Mouse (Mus musculus) ES-E14 (cell line): ENCODE results near the gene Ap5s1. TPM values are rescaled to one million over a fixed set of nuclear protein-coding genes. Genes with fewer than 3 reads are reported as not detected.

Experiments
- DNase-seq: peaks from one replicate; pipeline ENCODE4 v3.0.0-alpha.2; 2013; ENCODE audit warnings: low read depth, low spot score
- H3K27ac ChIP-seq: 2 replicates; pipeline ENCODE4 v1.5.1; 2012; ENCODE audit warnings: low read depth, mild to moderate bottlenecking, low read length, moderate library complexity, mixed read lengths; ENCODE audit not compliant: poor library complexity, insufficient read depth, severe bottlenecking
- H3K36me3 ChIP-seq: 2 replicates; pipeline ENCODE4 v1.6.1; 2012; ENCODE audit warnings: mild to moderate bottlenecking, low read length, moderate library complexity, mixed read lengths; ENCODE audit not compliant: control insufficient read depth, poor library complexity, insufficient read depth, severe bottlenecking
- H3K4me1 ChIP-seq, 2 experiments: fragments of 150-350 bp in 1 of 2; sonication (generic) in 1 of 2; 2 replicates each; pipeline ENCODE4 v1.6.1; 2012; ENCODE audit warnings: low read length in 2 of 2, mild to moderate bottlenecking in 1 of 2, mixed read lengths in 1 of 2; ENCODE audit not compliant: control insufficient read depth in 2 of 2, insufficient read depth in 2 of 2, poor library complexity in 1 of 2
- H3K4me3 ChIP-seq, 2 experiments: fragments of 150-350 bp in 1 of 2; sonication (generic) in 1 of 2; 2 replicates each; pipeline ENCODE4 v1.5.1; 2012; ENCODE audit warnings: low read length in 2 of 2, low read depth in 1 of 2, mild to moderate bottlenecking in 1 of 2, mixed read lengths in 1 of 2; ENCODE audit not compliant: insufficient read depth in 1 of 2, poor library complexity in 1 of 2, severe bottlenecking in 1 of 2
- H3K9ac ChIP-seq: 2 replicates; pipeline ENCODE4 v1.6.1; 2012; ENCODE audit warnings: low read depth, mild to moderate bottlenecking, low read length, mixed read lengths; ENCODE audit not compliant: poor library complexity, insufficient read depth, severe bottlenecking
- H3K9me3 ChIP-seq: fragments of 150-350 bp; sonication (generic); 2 replicates; pipeline ENCODE4 v1.6.1; 2012; ENCODE audit warnings: low read depth, mild to moderate bottlenecking, low read length; ENCODE audit not compliant: control insufficient read depth, insufficient read depth
- CHD2 ChIP-seq: IDR thresholded peaks from 2 replicates; pipeline ENCODE4 v1.6.1; 2014; ENCODE audit warnings: mild to moderate bottlenecking, low read depth, low read length, inconsistent platforms
- HCFC1 ChIP-seq: IDR thresholded peaks from 2 replicates; pipeline ENCODE4 v1.6.1; 2012; ENCODE audit warnings: low read length, inconsistent platforms, borderline replicate concordance; ENCODE audit not compliant: insufficient read depth
- MAFK ChIP-seq: IDR thresholded peaks from 2 replicates; pipeline ENCODE4 v1.6.1; 2014; ENCODE audit warnings: mild to moderate bottlenecking, low read depth, low read length, inconsistent platforms; ENCODE audit not compliant: insufficient read depth
- ZC3H11A ChIP-seq: IDR thresholded peaks from 2 replicates; pipeline ENCODE4 v1.6.1; 2012; ENCODE audit warnings: low read depth, mild to moderate bottlenecking, inconsistent platforms, low read length, borderline replicate concordance
- ZNF384 ChIP-seq: IDR thresholded peaks from 2 replicates; pipeline ENCODE4 v1.6.1; 2012; ENCODE audit warnings: low read depth, low read length, inconsistent platforms
- in situ Hi-C, 2 experiments: fragments of 600-800 bp; cut with MboI; formaldehyde crosslinking; loops; one replicate each; pipeline ENCODE4 v1.15.1; 2025; ENCODE audit warnings: low sequenced_read_pairs in 2 of 2, inconsistent platforms in 1 of 2; ENCODE audit not compliant: unreplicated experiment in 2 of 2
- total RNA-seq: library from RNA; depleted of rRNA; stranded (reverse); fragments of 300-350 nt; gene quantifications from 2 replicates; pipeline ENCODE4 v1.2.3, GENCODE M21; 2012

Gene Ap5s1
- total RNA-seq, 1 experiment = 7.9 TPM

DNA sequence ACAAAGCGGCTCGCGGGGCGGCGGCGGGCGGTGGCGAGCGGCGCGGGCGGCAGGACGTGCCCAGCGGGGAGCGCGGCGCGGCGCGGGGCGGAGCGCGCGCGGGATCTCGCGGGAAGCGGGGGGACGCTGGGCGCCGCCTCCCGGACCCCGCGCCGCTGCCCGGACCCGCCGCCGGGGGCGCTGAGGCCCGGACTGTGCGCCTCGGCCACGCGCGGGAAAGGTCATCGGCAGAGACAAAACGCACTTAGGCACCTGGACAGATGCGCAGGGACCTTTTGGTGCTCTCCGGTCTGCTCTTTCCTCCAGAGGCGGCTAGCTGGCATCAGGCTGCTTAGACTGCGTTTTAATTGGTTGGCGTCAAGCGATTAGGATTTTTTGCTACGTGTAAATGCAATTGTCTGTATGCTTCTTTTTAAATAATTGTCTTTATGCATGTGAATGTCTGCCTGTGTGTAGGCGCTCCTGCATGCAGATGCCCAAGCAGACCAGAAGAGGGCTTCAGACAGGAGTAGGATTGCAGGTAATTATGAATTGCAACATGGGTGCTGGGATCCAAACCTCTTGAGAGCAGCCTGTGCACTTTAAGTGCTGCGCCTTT is 26.8 kb upstream of the Ap5s1 start, which contains the start of gene Cenpb:
Gene Cenpb, minus strand, starts transcription at position 78 of the 598 bp plus-strand sequence.
- H3K9me3 ChIP-seq = no peaks in the 10 kb centered on the region
- in situ Hi-C loops = no loop called here
- 0 out of 2 replicates have a peak within 1 kb of the TSS, but pooled peaks have one; percentile 27 for H3K27ac ChIP-seq
- H3K36me3 ChIP-seq = no peaks in the 10 kb centered on the region; the same call in 1 of the 2 replicates
- H3K4me3 ChIP-seq = peak within 1 kb of the TSS; percentile 75 to 96
- peak within 1 kb of the TSS; percentile 85 for H3K9ac ChIP-seq
- TF ChIP-seq ZNF384 (no peak), HCFC1 (peak; percentile 25; the same call in 1 of the 2 replicates), ZC3H11A (no peak), CHD2 (no peak), MAFK (no peak)
- peaks cover 4 to 21% of the 10 kb centered on the region in 2 experiments for H3K4me1 ChIP-seq
- DNase-seq = peak; percentile 68

DNA sequence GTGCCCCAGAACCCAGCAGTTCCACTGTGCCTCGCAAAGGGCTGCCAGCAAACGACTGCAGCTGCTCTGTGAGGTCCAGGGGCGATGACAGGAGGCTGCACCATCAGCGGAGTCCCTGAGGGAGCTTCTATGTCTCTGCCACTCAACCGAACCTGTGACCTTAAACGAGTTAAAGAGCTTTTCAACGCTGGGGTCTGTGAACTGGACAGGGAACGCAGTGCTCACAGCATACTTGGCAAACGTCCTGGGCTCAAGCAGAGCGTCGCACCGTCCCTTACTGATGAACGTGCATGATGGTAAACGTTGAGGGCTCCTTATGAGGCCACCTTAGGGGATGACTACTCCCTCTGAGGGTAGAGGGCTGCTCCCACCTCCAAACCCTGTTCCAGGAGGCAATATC is 20.5 kb upstream of the Ap5s1 start:
- H3K4me1 ChIP-seq = peaks cover 0 to 11% of the 10 kb centered on the region in 2 experiments; a peak in 3 of 4 replicates
- H3K4me3 ChIP-seq = peak overlapping the region; percentile 75 to 90
- peak overlapping the region; percentile 48 for H3K9ac ChIP-seq
- in situ Hi-C loops = no loop called here
- DNase-seq = no peak
- no peak overlapping the region for H3K27ac ChIP-seq
- no peaks in the 10 kb centered on the region for H3K36me3 ChIP-seq
- TF ChIP-seq ZNF384 (no peak), CHD2 (no peak), ZC3H11A (no peak), MAFK (no peak), HCFC1 (no peak)
- no peaks in the 10 kb centered on the region for H3K9me3 ChIP-seq

DNA sequence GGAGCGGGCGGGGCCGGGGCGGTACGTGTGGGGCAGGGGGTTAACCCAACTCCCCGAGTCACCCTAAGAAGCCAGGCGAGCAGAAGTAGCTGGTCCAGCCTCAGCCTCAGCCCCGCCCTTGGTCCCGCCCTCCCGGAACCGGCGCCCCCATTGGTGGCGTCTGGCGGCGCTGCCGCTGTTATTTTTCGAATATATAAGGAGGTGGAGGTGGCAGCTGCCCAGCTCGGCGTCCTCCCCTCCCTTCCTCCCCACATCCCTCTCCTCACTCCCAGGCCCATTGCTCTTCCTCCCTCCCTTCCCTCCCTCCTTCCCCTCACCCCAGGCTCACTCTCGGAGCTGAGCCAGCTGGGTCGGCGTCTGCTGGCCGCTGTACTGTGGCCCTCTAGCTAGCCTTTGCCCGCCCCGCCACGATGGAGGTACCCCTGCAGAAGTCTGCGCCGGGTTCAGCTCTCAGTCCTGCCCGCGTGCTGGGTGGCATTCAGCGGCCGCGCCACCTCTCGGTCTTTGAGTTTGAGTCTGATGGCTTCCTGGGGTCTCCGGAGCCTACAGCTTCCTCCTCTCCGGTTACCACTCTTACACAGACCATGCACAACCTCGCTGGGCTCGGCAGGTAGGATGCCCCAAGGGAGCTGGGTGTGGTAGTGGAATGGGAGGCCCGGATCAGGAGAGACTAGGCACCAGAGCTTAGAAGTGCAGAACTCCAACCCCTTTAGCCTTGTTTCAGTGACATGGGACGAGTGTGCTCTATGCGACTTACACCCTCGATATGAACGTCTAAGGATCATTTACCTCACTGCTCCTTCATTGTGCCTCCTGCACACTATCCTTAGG is 19.9 kb upstream of the Ap5s1 start, which contains the start of the genes Cdc25b and Spef1:
Gene Cdc25b, plus strand, starts transcription at position 179 of the 831 bp plus-strand sequence.
Gene Spef1, minus strand, starts transcription at position 512 of the 831 bp plus-strand sequence.
- in situ Hi-C loops = no loop called here
- peaks cover 5% of the 10 kb centered on the region; the same call in 1 of the 2 replicates for H3K36me3 ChIP-seq
- peak within 1 kb of the TSS; percentile 75 to 90 for H3K4me3 ChIP-seq
- no peaks in the 10 kb centered on the region for H3K9me3 ChIP-seq
- peaks cover 0 to 13% of the 10 kb centered on the region in 2 experiments; a peak in 3 of 4 replicates for H3K4me1 ChIP-seq
- peak within 1 kb of the TSS; percentile 82 for H3K9ac ChIP-seq
- H3K27ac ChIP-seq = no peak within 1 kb of the TSS
- no peak for DNase-seq
- no peak for TF ChIP-seq HCFC1
- no peak for TF ChIP-seq CHD2
- no peak for TF ChIP-seq ZNF384
- no peak for TF ChIP-seq MAFK
- TF ChIP-seq ZC3H11A = no peak

DNA sequence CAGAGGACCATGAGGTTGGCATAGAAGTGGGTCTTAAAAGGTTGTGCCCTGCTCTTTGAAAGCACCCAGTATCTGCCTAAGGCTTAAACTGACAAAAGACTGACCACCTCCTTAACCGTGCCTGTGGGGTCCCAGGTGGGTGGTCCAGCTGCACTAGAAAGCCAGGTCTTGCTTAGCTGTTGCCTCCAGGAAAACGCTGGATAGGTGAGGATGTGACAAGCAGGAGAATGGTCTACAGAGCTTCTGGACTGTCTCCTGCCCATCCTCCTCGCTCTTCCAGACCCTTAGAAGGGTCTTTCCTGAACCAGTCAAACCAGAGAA is 19.3 kb upstream of the Ap5s1 start:
- no peak for TF ChIP-seq MAFK
- no peak for TF ChIP-seq CHD2
- no peak for TF ChIP-seq ZNF384
- TF ChIP-seq ZC3H11A = no peak
- TF ChIP-seq HCFC1 = no peak
- Histone ChIP-seq H3K36me3 (peaks cover 5% of the 10 kb centered on the region; the same call in 1 of the 2 replicates), H3K4me1 (peaks cover 0 to 13% of the 10 kb centered on the region in 2 experiments; a peak in 3 of 4 replicates), H3K4me3 (peak overlapping the region; percentile 75 to 90), H3K9ac (peak overlapping the region; percentile 82), H3K9me3 (no peaks in the 10 kb centered on the region), H3K27ac (no peak overlapping the region)
- in situ Hi-C loops = no loop called here
- no peak for DNase-seq
